Mouse (Mus musculus) G1E (cell line): Measurements from ENCODE around the gene Rffl. TPM values are rescaled to one million over a fixed set of nuclear protein-coding genes. Genes with fewer than 3 reads are reported as not detected.

Source experiments
- ATAC-seq: 2 replicates; pipeline ENCODE4 v1.8.0; 2016; ENCODE audit warnings: mild to moderate bottlenecking; ENCODE audit not compliant: insufficient number of reproducible peaks, poor library complexity, low FRiP score, severe bottlenecking; ENCODE audit errors: extremely low read depth
- DNase-seq: peaks from one replicate; pipeline ENCODE4 v3.0.0; 2012; ENCODE audit warnings: low spot score
- H3K27me3 ChIP-seq: 2 replicates; pipeline ENCODE4 v1.6.1; 2012; ENCODE audit warnings: mild to moderate bottlenecking, low read length, inconsistent platforms; ENCODE audit not compliant: insufficient read depth
- H3K36me3 ChIP-seq: replicated peaks from 2 replicates; pipeline ENCODE3; 2012; ENCODE audit warnings: mild to moderate bottlenecking, inconsistent platforms
- H3K4me1 ChIP-seq: 2 replicates; pipeline ENCODE4 v1.6.1; 2012; ENCODE audit warnings: low read depth, low read length, inconsistent platforms, mixed read lengths; ENCODE audit not compliant: insufficient read depth
- H3K4me3 ChIP-seq: 2 replicates; pipeline ENCODE4 v1.5.1; 2012; ENCODE audit warnings: low read depth, mild to moderate bottlenecking, inconsistent platforms, low read length, moderate library complexity, mixed read lengths
- H3K9me3 ChIP-seq: replicated peaks from 2 replicates; pipeline ENCODE4 v1.6.1; 2012; ENCODE audit warnings: inconsistent platforms
- CTCF ChIP-seq: IDR thresholded peaks from 2 replicates; pipeline ENCODE4 v1.5.1; 2012; ENCODE audit warnings: low read depth, low read length, inconsistent platforms, mixed read lengths
- GATA1 ChIP-seq: IDR thresholded peaks from 2 replicates; pipeline ENCODE4 v1.6.1; 2012; ENCODE audit warnings: borderline replicate concordance, low read length, inconsistent platforms, mixed read lengths
- GATA2 ChIP-seq: IDR thresholded peaks from 2 replicates; pipeline ENCODE4 v1.6.1; 2012; ENCODE audit warnings: low read depth, low read length, inconsistent platforms, borderline replicate concordance
- POLR2AphosphoS5 ChIP-seq: IDR thresholded peaks from 2 replicates; pipeline ENCODE4 v1.6.1; 2012; ENCODE audit warnings: low read depth, low read length, inconsistent platforms; ENCODE audit not compliant: insufficient replicate concordance
- TAL1 ChIP-seq: conservative IDR thresholded peaks from 2 replicates; pipeline ENCODE4 v1.6.1; 2012; ENCODE audit warnings: low read depth, low read length, inconsistent platforms, mixed read lengths
- polyA plus RNA-seq: library from polyadenylated mRNA; stranded (reverse); fragments of >175 nt; gene quantifications from 2 replicates; pipeline ENCODE4 v1.2.3, GENCODE M21; 2012
- total RNA-seq, 2 experiments: library from RNA; stranded (forward) in 1 of 2; stranded (reverse) in 1 of 2; fragments of 200-1000 nt in 1 of 2; fragments of >200 nt in 1 of 2; fragmentation: Nextera tagmentation in 1 of 2; gene quantifications; 2 replicates each; pipeline ENCODE4 v1.2.3; 2014 to 2017

The Rffl gene
- total RNA-seq (2014; fragmentation: Nextera tagmentation) (54.7 and 71.1 TPM in 2 replicates), total RNA-seq (2017) (25.6 and 27.9 TPM in 2 replicates), polyA plus RNA-seq (29.1 and 46.6 TPM in 2 replicates)

DNA sequence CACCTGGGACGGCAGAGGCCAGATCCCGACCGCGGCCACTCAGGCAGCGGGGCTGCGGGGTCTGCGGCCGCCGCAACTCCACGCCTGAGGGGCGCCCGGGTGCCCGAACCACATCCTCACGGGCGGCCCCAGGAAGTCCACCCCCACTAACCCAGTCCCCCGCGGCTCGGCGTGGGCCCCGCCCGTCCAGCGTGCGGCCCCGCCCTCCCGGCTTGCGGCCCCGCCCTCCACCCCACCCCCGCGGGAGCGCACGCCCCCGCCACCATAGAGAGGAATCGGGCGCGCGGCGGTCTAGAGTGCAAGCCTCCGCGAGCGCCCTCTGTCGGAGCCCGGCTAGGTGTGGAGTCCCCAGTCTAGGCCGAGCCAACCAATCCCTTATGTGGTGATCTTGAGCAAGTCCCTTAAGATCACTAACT lies at the start of gene Rffl:
Gene Rffl (minus strand): TSS at position 180 of the 416 bp plus-strand sequence.
- TF ChIP-seq CTCF (0 out of 2 replicates have a peak, but pooled peaks have one; percentile 13), POLR2AphosphoS5 (no peak), TAL1 (no peak)
- ATAC-seq (peak; percentile 62), DNase-seq (peak; percentile 88)
- H3K4me1 ChIP-seq: peaks cover 43% of the 10 kb centered on the region
- H3K9me3 ChIP-seq: peaks cover 3% of the 10 kb centered on the region; the same call in 1 of the 2 replicates
- H3K36me3 ChIP-seq: peaks cover 10% of the 10 kb centered on the region
- peak within 1 kb of the TSS; percentile 93 for H3K4me3 ChIP-seq
- H3K27me3 ChIP-seq: no peaks in the 10 kb centered on the region

DNA sequence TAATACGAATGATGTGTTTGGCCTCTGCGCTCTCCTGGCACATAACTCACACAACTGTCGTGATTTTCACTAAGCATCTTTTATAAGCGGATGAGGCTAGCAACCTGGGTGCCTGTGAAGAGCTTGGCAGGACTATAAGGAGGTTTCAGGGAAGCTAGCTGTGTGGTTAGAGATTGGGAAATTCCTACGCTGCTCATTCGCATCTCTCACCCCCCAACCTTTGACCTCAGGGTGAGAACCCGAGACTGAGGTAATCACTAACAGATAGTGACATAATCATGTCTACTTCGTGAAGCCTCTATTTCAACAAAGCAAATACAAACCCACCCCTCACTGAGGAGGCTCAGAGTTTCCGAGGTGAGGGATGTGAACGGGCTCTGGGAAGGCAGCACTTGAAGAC lies 49.8 kb upstream of the Rffl start:
- H3K4me1 ChIP-seq: no peaks in the 10 kb centered on the region
- TF ChIP-seq TAL1 (no peak), GATA2 (no peak), GATA1 (no peak), CTCF (no peak), POLR2AphosphoS5 (no peak)
- no peaks in the 10 kb centered on the region; the same call in 1 of the 2 replicates for H3K9me3 ChIP-seq
- ATAC-seq (no peak), DNase-seq (no peak)
- H3K4me3 ChIP-seq: no peak overlapping the region
- H3K36me3 ChIP-seq: no peaks in the 10 kb centered on the region
- peaks cover 28% of the 10 kb centered on the region for H3K27me3 ChIP-seq

DNA sequence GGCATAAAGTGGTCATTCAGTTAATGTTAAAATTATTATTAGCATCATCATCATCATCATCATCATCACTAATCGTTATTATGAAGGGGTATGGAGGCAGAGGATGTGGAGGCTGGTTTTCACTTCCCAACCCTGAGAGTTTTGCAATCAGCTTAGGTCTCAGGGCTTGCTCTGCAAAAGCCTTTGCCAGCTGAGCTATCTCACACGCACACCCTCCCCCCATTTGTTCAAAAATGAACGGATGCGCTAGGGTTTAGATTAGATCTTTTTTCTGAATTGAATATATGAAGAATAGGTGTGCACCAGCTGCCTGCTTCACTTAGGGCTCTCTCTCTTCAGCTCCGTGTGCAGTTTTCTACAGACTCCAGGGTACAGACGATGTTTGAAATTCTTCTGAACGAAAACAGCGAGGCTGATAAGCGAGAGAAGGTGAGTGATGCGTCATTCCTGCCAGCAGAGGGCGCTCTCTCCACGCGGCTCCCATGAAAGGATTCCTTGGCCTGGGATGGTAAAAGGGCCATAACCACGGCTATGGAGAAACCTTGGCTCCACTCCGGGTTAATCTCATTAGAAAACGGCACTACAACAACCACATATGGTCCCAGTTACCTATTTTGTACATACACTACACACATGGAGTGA lies 43.8 kb upstream of the Rffl start:
- Histone ChIP-seq H3K27me3 (peaks cover 47% of the 10 kb centered on the region), H3K4me3 (no peak overlapping the region), H3K4me1 (peaks cover 6% of the 10 kb centered on the region), H3K36me3 (no peaks in the 10 kb centered on the region), H3K9me3 (no peaks in the 10 kb centered on the region)
- peak; percentile 28 for ATAC-seq
- peak; percentile 63 for DNase-seq
- TF ChIP-seq GATA1 (no peak), GATA2 (no peak), TAL1 (no peak), CTCF (peak; percentile 96), POLR2AphosphoS5 (no peak)

GRCm38 (mm10) chr11:82910679-82911389 lies 39.8 kb upstream of the Rffl start:
- peaks cover 23% of the 10 kb centered on the region for H3K4me1 ChIP-seq
- H3K9me3 ChIP-seq: no peaks in the 10 kb centered on the region
- H3K27me3 ChIP-seq: peaks cover 31% of the 10 kb centered on the region
- DNase-seq (no peak), ATAC-seq (no peak)
- no peak overlapping the region for H3K4me3 ChIP-seq
- H3K36me3 ChIP-seq: peaks cover 13% of the 10 kb centered on the region
- TF ChIP-seq CTCF: no peak

GRCm38 (mm10) chr11:82910250-82910649 lies 39.2 kb upstream of the Rffl start, which contains the start of gene Unc45b:
TSS of gene Unc45b (plus strand) at chr11:82910550.
- H3K9me3 ChIP-seq: no peaks in the 10 kb centered on the region
- H3K4me1 ChIP-seq: peaks cover 29% of the 10 kb centered on the region
- TF ChIP-seq CTCF (no peak), POLR2AphosphoS5 (no peak), GATA2 (no peak), TAL1 (no peak), GATA1 (no peak)
- ATAC-seq: no peak
- H3K4me3 ChIP-seq: no peak within 1 kb of the TSS
- DNase-seq: no peak
- H3K27me3 ChIP-seq: peaks cover 31% of the 10 kb centered on the region
- peaks cover 19% of the 10 kb centered on the region for H3K36me3 ChIP-seq

GRCm38 (mm10) chr11:82908608-82908989 lies 37.6 kb upstream of the Rffl start:
- ATAC-seq: no peak
- H3K4me3 ChIP-seq: peak overlapping the region; percentile 91; the same call in 1 of the 2 replicates

More at GRCm38 (mm10) chr11:82908608-82908989, 37.6 kb upstream of the Rffl start:
- Histone ChIP-seq H3K27me3 (peaks cover 27% of the 10 kb centered on the region), H3K9me3 (no peaks in the 10 kb centered on the region), H3K4me1 (peaks cover 38% of the 10 kb centered on the region), H3K36me3 (peaks cover 35% of the 10 kb centered on the region)
- no peak for TF ChIP-seq POLR2AphosphoS5
- TF ChIP-seq CTCF: no peak
- TF ChIP-seq GATA1: no peak
- no peak for TF ChIP-seq GATA2
- no peak for TF ChIP-seq TAL1
- DNase-seq: no peak
